Mouse (Mus musculus): ENCODE results near the gene Trpc1. TPM values are rescaled to one million over a fixed set of nuclear protein-coding genes. Genes with fewer than 3 reads are reported as not detected.

The Trpc1 gene
- 1 to 10 TPM; 2.9 to 4.1 TPM for total RNA-seq (2021)
- long read RNA-seq, experiment 1, partial matches to known transcripts = 1 of 4 reads
- long read RNA-seq, experiment 1, other reads (novel, unspliced or antisense) = 1 of 4 reads
- long read RNA-seq, experiment 2 = 0 reads

DNA sequence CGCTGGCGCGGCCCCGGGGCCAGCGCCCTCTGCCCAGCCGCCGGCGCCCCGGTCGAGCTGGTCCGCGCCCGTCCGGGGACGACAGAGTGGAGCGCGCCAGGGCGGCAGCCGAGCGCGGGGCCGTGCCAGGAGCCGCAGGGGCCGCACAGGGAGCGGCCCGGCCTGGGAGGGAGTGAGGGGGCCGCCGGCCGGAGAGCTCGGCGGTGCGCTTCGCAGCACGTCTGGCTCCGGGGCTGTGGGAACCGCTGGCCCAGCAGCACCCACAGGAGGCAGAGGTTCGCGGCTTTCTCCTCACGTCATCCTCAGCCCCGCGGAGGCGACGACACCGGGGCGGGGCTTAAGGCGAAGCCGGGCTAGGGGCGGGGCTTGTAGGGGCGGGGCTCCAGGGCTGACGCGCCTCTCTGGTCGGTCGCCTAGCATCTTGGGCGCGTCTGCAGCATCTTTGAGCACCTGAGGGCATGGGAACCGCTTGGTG, at the start of gene Trpc1:
Trpc1 (minus strand) TSS at position 339 of the 475 bp plus-strand sequence.
- DNase-seq = peak; percentile 82 to 90

DNA sequence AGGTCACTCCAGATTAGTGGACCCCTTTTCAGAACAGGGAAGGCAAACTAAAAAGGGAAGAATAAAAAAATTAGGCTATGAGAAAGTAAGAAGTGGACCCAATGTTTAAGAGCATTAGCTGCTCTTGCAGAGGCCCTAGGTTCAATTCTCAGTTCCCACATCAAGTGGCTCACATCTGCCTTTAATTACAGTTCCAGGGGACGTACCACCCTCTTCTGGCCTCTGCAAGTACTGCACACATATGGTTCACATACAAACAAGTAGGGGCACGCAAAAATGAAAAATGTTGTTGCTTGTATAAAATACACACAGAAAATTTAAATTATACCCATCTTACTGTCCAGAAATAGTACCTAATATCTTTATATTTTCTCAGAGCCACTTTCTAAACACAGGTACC, 46.1 kb upstream of the Trpc1 start:
- DNase-seq = no peak

DNA sequence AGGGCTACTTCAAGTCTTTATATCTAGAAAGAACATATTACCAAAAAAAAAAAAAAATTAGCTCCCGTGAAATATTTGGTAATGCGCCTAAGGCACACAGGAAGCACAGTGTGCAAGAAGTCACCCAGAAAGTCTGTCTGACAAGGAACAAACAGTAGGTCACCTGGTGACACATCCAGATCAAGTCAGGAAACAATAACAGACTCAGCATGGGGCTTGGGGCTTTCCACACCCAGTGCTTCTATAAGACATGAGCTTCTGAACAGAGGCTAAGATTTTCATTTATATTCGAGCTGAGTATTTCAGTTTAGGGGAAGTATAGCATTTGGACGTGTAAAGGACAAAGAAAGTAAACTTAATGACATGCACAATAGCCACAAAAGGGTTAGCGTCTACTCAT, 45.7 kb upstream of the Trpc1 start:
- no peak for DNase-seq

DNA sequence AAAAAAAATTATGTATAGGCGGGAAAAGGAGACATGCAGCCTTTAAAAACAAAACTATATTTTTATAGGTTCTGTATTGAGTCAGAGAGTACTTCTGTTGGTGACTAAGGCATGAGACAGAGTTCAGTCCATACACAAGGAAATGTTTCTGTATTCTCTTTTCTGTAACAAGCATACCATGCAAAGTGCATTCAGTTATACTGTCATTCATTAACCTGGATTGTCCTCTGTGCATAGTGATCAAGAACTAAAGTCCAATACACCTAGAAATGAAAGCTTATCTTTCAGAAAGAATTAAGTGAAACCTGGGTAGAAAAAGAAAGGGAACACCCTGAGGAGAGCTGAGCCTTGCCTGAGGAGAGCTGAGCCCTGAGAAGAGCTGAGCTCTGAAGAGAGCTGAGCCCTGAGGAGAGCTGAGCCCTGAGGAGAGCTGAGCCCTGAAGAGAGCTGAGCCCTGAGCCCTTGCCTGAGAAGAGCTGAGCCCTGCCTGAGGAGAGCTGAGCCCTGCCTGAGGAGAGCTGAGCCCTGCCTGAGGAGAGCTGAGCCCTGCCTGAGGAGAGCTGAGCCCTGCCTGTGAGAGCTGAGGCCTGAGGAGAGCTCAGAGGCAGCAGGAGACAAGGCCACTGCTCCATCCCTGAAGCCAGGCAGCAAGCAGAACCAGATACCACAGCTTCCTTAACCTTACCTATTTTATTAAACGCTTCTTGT, 45.1 kb upstream of the Trpc1 start:
- no peak for DNase-seq

DNA sequence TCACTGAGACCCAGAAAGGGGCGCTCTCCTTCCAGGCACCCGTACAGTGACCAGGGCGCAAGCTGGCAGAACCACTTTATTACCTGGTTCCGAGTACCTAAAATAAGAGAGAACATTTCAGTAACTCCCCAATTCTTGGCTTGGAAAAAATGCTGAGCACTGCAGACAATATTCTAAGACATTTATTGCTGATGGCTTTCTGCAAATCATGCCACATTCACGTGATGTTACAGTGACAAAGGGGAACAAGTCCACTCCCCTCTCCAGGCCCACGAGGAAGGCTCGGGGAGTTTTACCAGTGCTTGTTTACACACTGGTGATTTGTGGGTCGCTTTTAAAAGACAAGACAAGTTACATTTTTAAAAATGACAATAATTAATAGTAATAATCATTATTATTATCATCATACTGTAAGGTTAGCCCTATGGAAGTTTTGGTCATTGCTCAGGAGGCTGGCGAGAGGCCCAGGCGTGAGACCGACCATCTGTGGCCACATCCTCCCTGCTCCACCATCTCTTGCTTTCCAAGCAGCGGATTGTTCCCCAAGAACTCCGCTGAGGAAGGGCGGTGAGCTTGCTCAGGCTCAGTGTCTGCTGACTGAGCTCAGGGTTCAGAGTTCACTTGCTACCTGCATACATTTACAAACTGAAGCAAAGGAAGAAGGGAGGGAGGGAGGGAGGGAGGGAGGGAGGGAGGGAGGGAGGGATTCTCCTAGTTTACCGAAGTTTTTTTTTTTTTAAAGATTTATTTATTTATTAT, 44.0 kb upstream of the Trpc1 start:
- no peak for DNase-seq

DNA sequence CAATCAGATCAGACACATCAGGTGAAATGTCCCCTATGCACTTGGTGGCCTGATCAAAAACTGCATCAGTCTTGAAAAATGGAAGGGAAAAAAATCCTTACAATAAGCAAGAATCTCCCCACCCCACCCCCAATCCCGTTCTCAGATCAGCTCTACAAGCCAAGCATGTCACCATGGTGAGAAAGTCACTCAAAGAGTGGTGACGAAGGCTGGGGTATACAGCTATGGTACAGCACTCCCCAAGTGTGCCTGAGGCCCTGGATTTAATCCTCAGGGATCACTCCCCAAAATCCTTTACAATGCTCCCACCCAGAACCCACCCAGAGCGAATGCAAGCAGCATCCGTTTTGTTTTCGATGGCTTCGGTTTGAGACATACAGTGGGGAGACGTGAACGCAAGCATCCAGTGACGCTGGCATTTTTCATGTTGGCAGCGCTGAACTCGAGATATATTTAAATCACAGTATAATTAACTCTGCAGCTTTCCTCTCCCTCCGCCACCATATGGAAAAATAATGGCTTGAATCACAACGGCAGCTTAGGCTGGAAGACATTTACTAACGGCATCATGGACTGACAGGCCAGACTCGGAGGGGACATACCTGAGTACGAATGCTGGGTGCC, 34.8 kb upstream of the Trpc1 start:
- no peak for DNase-seq

DNA sequence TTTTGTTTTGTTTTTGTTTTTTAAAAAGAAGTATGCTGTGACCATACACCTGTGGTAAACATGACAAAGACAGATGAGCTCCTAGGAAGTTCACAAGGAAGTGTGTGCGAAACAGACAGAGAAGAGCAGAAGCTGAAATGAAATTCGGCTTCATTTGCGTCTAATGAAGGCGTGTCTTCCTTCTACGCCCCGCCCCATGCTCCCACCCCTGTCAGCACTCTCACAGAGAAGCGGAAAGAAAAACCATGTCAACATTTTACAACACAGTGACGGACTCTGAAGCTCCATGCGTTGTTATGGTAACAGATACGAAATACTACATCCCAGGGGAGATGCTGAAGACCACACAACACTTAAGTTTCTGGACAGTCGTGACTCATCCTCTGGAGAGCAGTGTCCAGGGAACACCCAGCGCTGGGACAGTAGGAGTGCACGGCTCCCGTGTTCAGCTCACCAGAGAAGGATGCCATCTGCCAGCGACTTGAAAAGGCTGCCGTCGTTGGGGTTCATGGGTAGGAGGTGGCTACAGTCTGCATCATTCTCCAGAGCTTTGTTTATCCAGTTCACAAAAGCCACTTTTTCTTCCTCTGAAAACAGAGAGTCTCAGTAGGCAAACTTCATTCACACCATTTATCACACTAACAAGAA, 33.6 kb upstream of the Trpc1 start:
- no peak for DNase-seq

DNA sequence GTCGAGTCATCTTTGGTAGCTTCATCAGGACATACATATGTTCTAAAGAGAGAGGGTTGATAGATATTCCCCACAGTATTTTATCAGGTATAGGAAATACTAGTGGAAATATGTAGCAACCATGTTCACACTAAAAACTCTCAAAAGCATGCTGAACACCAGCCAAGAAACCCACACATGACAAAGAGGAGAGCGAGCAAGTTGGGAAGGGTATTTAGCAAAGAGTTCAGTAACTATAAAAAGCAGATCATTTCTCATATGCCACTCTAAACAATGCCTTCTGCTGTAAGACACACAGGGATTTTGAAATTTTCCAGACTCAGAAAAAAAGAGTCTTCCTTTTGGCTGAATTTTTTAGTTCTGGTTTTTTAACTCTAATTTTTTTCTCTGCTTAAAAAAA, 21.5 kb upstream of the Trpc1 start:
- DNase-seq = no peak

DNA sequence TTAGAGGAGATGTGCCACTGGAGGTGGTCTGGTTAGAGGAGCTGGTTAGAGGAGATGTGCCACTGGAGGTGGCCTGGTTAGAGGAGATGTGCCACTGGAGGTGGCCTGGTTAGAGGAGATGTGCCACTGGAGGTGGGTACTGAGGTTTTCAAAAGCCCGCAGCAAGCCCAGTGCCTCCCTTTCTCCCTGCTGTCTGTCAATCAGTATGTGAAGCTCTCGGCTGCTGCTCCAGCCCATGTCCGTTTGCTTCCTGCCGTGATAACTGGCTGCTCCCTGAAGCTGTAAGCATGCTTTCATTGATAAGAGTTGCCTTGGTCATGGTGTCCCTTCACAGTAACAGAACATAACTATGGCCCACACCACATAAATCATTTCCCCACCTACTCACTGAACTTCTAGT, 13.0 kb upstream of the Trpc1 start:
- DNase-seq = no peak

DNA sequence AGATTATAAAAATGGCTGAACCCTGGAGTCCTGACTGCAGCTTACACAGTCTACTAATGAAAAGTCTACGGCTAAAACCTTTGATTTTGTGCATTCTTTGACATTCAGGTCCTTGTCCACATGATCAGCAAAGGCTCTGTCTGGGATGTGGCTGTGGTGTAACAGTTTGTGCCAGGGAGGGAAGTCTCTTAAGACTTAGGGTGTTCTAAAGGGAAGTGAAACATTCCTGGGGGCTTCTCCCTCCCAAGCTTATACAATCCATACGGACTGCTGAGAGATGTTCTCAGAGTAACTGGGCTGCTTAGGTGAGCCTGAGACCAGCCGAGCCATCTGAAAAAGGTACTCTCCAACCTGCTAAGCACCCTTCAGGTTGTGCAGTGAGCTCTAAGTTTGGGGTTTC, 12.1 kb upstream of the Trpc1 start:
- no peak for DNase-seq

DNA sequence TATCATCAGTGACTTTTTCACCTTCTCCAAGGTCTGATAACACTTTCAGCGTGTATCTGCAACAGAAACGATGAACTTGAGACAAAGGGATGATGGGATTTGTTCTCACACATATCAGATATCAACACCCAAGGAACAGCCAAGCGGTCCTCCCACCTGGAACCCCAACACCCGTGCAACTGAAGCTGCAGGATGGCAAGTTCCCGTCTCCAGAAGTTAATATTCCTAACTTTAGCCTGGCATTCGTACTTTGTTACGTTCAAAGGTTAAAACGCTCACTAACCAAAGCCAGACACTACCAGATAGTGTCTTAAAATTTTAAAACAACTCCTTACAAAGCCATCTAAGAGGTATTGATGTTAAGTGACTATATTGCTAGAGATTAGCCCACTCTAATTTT, 11.2 kb upstream of the Trpc1 start:
- DNase-seq = no peak

DNA sequence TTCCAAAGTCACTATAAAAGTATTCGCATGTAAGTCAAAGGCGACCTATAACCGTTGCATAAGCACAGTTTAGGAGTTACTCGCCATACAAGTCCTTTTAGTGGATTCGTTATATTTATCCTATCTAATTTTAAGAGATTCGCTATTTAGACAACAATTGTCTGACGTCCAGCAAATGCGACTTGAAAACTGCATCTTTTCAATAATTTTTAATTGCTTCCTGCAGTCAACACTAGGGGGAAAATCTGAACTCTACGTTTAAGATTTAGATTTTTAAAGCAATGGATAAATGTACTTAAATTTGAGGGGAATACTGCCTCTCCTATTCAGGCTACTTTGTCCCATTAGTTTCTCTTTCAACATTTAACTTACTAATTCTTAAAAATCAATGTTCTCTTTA, 571 bp upstream of the Trpc1 start:
- no peak for DNase-seq

DNA sequence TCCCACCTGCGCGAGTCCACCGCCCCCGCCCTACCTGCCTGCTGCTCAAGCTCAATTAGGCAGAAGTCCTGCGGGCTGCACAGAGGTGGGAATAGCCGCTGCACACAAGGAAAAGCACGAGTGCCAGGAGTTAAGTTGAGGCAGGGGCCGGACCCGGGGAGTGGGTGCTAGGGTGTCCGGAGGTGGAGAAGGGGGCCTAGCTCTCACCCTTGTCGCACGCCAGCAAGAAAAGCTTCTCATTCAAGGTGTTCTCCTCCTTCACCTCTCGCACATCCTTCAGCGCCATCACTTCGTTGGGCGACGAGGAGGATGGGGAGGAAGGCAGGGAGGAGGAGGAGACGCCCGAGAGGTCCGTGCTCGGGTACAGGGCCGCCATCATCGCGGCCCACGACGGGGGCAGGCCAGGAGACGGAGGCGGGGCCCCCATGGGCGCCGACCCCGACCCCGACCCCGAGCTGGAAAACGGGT, 680 bp downstream of the Trpc1 start:
- DNase-seq = peak; percentile 0 to 9

DNA sequence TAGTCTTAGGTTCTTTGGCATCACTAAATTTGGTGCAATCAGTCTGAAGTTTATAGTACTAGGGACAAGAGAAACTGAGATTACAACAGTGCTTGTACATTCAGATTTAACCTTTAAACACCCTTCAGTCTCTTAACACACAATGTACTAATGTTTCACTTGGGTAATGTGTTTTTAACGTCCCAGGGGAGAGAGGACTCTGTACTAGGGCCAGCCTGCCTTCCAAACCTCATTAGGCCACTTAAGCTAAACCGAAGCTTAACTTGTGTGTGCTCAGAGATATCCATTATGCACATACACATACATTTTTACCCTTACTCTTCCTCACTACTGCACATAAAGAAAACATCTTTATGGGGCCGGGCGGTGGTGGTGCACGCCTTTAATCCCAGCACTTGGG, 2.9 kb downstream of the Trpc1 start:
- DNase-seq = no peak

DNA sequence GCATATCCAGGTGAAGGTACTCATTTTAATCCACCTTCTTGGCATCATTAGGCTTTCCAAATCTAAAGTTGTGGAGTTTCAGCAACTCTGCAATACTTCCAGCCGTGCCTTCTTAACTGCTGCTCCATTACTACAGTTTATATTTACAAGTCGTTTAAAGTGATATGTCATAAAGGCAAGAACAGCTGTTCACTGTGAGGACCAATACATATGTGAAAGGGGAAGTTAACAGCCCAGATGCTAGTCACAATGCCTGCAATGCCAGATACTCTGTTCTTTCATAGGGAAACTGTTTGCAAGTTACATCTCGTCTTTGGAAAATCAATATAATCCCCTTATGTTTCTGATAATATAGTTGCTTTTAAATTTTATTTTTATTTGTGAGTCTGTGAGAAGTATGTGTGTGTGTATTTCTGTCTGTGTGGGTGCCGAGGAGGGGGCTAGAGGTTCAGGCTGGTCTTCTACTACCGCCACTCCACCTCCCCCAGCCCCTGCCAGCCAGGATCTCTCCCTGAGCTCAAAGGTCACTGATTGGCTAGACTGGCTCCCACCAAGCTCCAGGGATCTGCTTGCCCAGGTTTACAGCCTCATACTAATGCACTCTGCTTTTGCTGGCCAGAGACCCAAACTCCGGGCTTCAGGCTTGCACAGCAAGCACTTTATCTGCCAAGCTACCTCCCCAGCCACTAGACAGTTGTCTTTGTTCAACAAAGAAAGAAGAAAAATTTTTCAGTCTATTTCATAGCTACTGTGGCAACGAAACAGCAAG, 5.1 kb downstream of the Trpc1 start:
- no peak for DNase-seq

DNA sequence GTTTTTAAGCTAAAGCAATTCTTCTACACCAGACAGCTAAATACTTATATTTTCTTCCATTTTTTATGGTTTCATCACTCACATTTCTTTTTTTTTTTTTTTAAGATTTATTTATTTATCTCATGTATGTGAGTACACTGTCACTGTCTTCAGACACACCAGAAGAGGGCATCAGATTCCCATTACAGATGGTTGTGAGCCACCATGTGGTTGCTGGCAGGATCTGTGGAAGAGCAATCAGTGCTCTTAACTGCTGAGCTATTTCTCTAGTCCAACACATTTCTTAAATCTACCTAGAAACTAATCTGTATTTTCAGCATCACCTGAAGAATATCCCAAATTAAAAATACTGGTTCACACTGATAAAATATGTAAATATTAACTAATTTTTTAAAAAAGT, 13.9 kb downstream of the Trpc1 start:
- DNase-seq = no peak

DNA sequence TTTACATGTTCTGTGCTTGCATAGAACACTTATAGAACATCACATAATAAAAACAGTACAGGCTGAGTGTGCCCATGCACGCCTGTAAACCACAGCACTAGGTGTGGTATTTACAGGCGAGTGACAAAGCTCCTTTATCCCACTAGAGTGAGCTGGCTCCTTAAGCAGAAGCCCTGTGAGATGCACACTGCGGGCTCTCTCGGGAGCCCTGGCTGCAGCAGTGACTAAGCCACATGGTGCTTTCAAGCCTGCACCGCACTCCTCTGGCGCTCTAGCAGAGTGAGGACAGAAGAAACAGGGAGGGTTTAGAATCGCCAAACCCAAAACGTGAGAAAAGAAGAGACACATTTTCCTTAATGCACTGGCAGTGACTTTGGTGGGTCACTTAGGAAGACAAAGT, 37.6 kb downstream of the Trpc1 start:
- DNase-seq = no peak

DNA sequence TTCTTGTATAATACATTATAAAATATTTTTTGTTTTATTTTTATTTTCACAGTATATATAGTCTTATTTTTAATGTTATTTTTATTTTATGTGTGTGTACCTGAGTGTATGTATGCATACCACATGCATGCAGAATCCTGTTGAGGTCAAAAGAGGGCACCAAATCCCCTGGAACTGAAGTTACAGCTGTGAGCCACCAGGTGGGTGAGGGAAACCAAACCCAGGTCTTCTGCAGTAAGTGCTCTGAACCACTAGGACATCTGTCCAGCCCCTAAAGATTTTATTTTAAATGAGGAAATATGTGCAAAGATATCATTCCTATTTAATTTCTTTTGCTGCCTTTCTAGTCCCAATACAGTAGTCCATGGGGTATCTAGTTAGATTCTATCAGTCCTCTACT, 41.2 kb downstream of the Trpc1 start:
- no peak for DNase-seq

DNA sequence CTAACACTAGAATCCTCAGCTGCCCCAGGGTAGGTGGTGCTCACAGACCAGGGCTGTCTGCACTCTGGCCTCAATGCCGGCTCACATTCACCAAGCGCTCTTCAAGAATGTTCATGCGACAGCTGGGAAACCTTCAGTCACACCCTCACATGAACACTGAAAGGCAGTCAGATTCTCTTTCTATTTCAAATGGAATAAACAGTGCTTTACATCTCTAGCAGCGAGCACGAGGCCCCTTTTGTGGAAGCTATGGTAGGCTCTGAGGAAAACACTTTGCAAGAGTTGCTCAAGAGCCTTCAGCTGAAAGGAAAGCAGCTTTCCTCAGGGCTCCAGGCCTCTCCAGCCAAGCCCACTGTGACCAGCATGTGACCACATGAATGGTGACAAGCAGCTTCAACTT, 44.8 kb downstream of the Trpc1 start:
- DNase-seq = no peak

DNA sequence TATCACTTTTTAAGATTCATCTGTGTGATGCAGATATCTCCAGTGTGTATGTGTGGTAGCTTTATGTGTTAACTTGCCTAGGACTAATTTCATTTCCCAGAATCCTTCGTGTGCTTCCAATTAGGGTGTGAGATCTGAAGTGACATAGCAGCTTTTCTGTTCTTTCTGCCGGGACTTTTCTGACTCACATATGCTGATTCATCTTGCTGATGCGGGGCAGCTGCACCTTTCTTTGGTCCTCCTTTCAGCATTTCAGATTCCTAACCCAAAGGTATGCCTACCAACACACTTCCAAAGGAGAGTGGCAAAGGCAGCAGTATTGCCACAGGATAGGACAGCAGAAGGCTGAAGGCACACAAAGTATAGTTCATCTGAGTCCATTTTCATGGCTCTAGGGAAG, 46.1 kb downstream of the Trpc1 start:
- no peak for DNase-seq

DNA sequence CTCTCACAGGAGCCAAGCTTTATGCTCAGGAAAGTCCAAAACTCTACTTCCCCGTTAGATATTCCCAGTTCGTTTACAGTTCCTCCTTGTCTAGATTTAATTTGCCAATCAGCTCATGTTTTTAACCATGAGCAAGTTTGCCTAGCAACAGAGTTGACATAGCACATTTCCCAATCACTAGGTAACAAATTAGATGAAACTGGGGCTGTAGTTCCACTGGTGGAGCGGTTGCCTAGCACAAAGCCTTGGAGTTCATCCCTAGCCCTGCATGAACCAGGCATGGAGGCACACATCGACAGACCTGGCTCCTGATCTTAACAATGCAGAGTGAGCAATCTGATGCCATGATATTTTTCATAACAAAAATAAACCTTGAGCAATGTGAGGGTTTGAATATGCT, 50.9 kb downstream of the Trpc1 start:
- no peak for DNase-seq

DNA sequence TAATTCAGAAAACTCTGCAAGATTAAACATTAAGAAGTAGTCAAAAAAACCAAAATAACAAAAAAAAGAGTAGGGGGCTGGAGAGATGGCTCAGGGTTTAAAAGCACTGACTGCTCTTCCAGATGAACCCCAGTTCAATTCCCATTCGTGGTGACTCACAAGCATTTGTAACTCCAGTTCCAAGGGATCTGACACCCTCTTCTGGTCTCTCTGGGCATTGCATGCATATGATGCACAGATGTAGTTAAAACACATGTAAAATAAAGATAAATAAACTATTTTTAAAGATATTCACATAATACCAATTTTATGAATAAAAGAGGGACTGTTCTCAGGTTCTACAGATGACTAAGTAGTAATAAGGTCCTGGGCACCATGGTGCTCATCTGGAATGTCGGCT, 52.4 kb downstream of the Trpc1 start:
- peak; percentile 29 to 49 for DNase-seq
